Mouse (Mus musculus) erythroblast, embryonic 14.5 days (primary cell): ENCODE measurements around the gene Tvp23b.

ENCODE experiments used
- GATA1 ChIP-seq: IDR thresholded peaks from 2 replicates; pipeline ENCODE4 v1.6.1; 2012; ENCODE audit warnings: low read length, inconsistent platforms, mixed read lengths
- TAL1 ChIP-seq: IDR thresholded peaks from 3 replicates; pipeline ENCODE4 v1.6.1; 2012; ENCODE audit warnings: low read length, inconsistent platforms, mixed read lengths

DNA sequence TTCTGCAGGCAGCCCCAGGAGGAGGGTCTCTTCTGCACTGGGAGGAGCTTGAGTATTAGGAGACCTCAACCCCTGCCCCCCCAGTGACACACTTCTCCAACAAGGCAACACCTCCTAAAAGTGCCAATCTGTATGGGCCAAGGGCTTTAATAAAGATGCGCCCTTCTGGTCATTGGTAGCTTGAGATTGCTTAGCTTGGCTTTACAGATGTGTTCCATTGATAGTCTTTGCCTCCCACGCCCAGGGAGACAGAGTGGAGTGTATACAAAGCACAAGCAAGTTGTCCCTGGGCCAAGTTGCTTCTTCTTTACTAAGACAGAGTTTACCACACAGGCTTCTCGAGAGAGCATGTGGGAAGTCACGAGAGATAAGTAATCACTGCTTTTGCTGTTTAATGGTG, 51.3 kb downstream of the Tvp23b start:
- no peak for TF ChIP-seq GATA1
- no peak for TF ChIP-seq TAL1
